Mouse (Mus musculus): ENCODE measurements around the gene Rgs3. TPM values are rescaled to one million over a fixed set of nuclear protein-coding genes. Genes with fewer than 3 reads are reported as not detected.
"Not testable (repeated sequence)": the region's sequence is repeated elsewhere in the genome, so short reads cannot be mapped to it uniquely, and the experiment has no call there.

Gene Rgs3
- polyA plus RNA-seq, 1 experiment from 2014 or later: 33.6 TPM

GRCm38 (mm10) chr4:62583265-62584092, 23.8 kb downstream of the Rgs3 start:
- ATAC-seq (replicated peaks; ENCODE audit: low FRiP score) (peak; percentile 93), DNase-seq (ENCODE audit: low spot score) (peak; percentile 89)
- peak overlapping the region; percentile 82 for H3K9ac ChIP-seq (ENCODE audit: low read length)
- H3K4me2 ChIP-seq (ENCODE audit: low read depth, low read length, severe bottlenecking): peak overlapping the region; percentile 88
- H3K4me1 ChIP-seq (replicated peaks; ENCODE audit: control insufficient read depth, insufficient read depth, low read length): peaks cover 25% of the 10 kb centered on the region
- H3K27me3 ChIP-seq (ENCODE audit: control insufficient read depth, insufficient read depth, low read length): no peaks in the 10 kb centered on the region; the same call in 1 of the 2 replicates
- H3K9me3 ChIP-seq (ENCODE audit: control insufficient read depth, low read length): no peaks in the 10 kb centered on the region
- H3K36me3 ChIP-seq (ENCODE audit: control insufficient read depth, insufficient read depth, low read length): no peaks in the 10 kb centered on the region
- H3K4me3 ChIP-seq (ENCODE audit: low read depth, low read length): peak overlapping the region; percentile 55
- H3K27ac ChIP-seq (ENCODE audit: low read depth, low read length): peak overlapping the region; percentile 84
- WGBS: under 1% methylated on average over 42 of the region's 42 CpGs

GRCm38 (mm10) chr4:62587067-62587466, 27.4 kb downstream of the Rgs3 start:
- no peak overlapping the region for H3K27ac ChIP-seq (ENCODE audit: low read depth, low read length)
- no peaks in the 10 kb centered on the region; the same call in 1 of the 2 replicates for H3K27me3 ChIP-seq (ENCODE audit: control insufficient read depth, insufficient read depth, low read length)
- H3K9ac ChIP-seq (ENCODE audit: low read length): no peak overlapping the region
- peaks cover 31% of the 10 kb centered on the region for H3K4me1 ChIP-seq (replicated peaks; ENCODE audit: control insufficient read depth, insufficient read depth, low read length)
- WGBS: 90% methylated on average over 8 of the region's 8 CpGs
- H3K9me3 ChIP-seq (ENCODE audit: control insufficient read depth, low read length): no peaks in the 10 kb centered on the region
- DNase-seq (ENCODE audit: low spot score): no peak
- no peaks in the 10 kb centered on the region for H3K36me3 ChIP-seq (ENCODE audit: control insufficient read depth, insufficient read depth, low read length)
- ATAC-seq (replicated peaks; ENCODE audit: low FRiP score): no peak
- H3K4me2 ChIP-seq (ENCODE audit: low read depth, low read length, severe bottlenecking): no peak overlapping the region
- H3K4me3 ChIP-seq (ENCODE audit: low read depth, low read length): no peak overlapping the region

- peaks cover 9% of the 10 kb centered on the region; the same call in 1 of the 2 replicates for H3K4me1 ChIP-seq (replicated peaks; ENCODE audit: control insufficient read depth, insufficient read depth, low read length)
- ATAC-seq (replicated peaks; ENCODE audit: low FRiP score) (0 out of 2 replicates have a peak, but pooled peaks have one; percentile 13), DNase-seq (ENCODE audit: low spot score) (no peak)
- H3K4me2 ChIP-seq (ENCODE audit: low read depth, low read length, severe bottlenecking): no peak overlapping the region
- WGBS: 83% methylated on average over 1 of the region's 1 CpGs
- no peak overlapping the region for H3K4me3 ChIP-seq (ENCODE audit: low read depth, low read length)
- no peaks in the 10 kb centered on the region for H3K27me3 ChIP-seq (ENCODE audit: control insufficient read depth, insufficient read depth, low read length)
- no peak overlapping the region for H3K27ac ChIP-seq (ENCODE audit: low read depth, low read length)
- H3K9me3 ChIP-seq (ENCODE audit: control insufficient read depth, low read length): no peaks in the 10 kb centered on the region
- H3K36me3 ChIP-seq (ENCODE audit: control insufficient read depth, insufficient read depth, low read length): no peaks in the 10 kb centered on the region
- no peak overlapping the region for H3K9ac ChIP-seq (ENCODE audit: low read length)
These were observed 31.2 kb downstream of the Rgs3 start for GRCm38 (mm10) chr4:62590878-62591277.

- Histone ChIP-seq H3K36me3 (ENCODE audit: control insufficient read depth, insufficient read depth, low read length) (no peaks in the 10 kb centered on the region), H3K4me2 (ENCODE audit: low read depth, low read length, severe bottlenecking) (no peak overlapping the region), H3K4me1 (replicated peaks; ENCODE audit: control insufficient read depth, insufficient read depth, low read length) (peaks cover 9% of the 10 kb centered on the region; the same call in 1 of the 2 replicates), H3K4me3 (ENCODE audit: low read depth, low read length) (no peak overlapping the region), H3K27me3 (ENCODE audit: control insufficient read depth, insufficient read depth, low read length) (no peaks in the 10 kb centered on the region), H3K9ac (ENCODE audit: low read length) (0 out of 2 replicates have a peak overlapping the region, but pooled peaks have one; percentile 9), H3K27ac (ENCODE audit: low read depth, low read length) (no peak overlapping the region), H3K9me3 (ENCODE audit: control insufficient read depth, low read length) (no peaks in the 10 kb centered on the region)
- ATAC-seq (replicated peaks; ENCODE audit: low FRiP score) (peak; percentile 68), DNase-seq (ENCODE audit: low spot score) (no peak)
- WGBS: 8% methylated on average over 11 of the region's 11 CpGs
These were observed 31.7 kb downstream of the Rgs3 start for GRCm38 (mm10) chr4:62591326-62591725.

GRCm38 (mm10) chr4:62593546-62594240, 34.0 kb downstream of the Rgs3 start:
- not testable (repeated sequence) for H3K27ac ChIP-seq (ENCODE audit: low read depth, low read length); DNase-seq (ENCODE audit: low spot score); H3K4me3 ChIP-seq (ENCODE audit: low read depth, low read length); H3K9me3 ChIP-seq (ENCODE audit: control insufficient read depth, low read length); H3K27me3 ChIP-seq (ENCODE audit: control insufficient read depth, insufficient read depth, low read length); ATAC-seq (replicated peaks; ENCODE audit: low FRiP score); H3K9ac ChIP-seq (ENCODE audit: low read length); H3K4me1 ChIP-seq (replicated peaks; ENCODE audit: control insufficient read depth, insufficient read depth, low read length); H3K36me3 ChIP-seq (ENCODE audit: control insufficient read depth, insufficient read depth, low read length); H3K4me2 ChIP-seq (ENCODE audit: low read depth, low read length, severe bottlenecking)
- WGBS: 92% methylated on average over 24 of the region's 24 CpGs

- ATAC-seq (replicated peaks; ENCODE audit: low FRiP score): peak; percentile 55
- DNase-seq (ENCODE audit: low spot score): no peak
- 47% methylated on average over 5 of the region's 5 CpGs for WGBS
- H3K27ac ChIP-seq (ENCODE audit: low read depth, low read length): peak overlapping the region; percentile 51; the same call in 1 of the 2 replicates
- no peaks in the 10 kb centered on the region for H3K36me3 ChIP-seq (ENCODE audit: control insufficient read depth, insufficient read depth, low read length)
- no peaks in the 10 kb centered on the region for H3K9me3 ChIP-seq (ENCODE audit: control insufficient read depth, low read length)
- H3K4me2 ChIP-seq (ENCODE audit: low read depth, low read length, severe bottlenecking): no peak overlapping the region
- no peaks in the 10 kb centered on the region for H3K27me3 ChIP-seq (ENCODE audit: control insufficient read depth, insufficient read depth, low read length)
- peaks cover 9% of the 10 kb centered on the region; the same call in 1 of the 2 replicates for H3K4me1 ChIP-seq (replicated peaks; ENCODE audit: control insufficient read depth, insufficient read depth, low read length)
- no peak overlapping the region for H3K9ac ChIP-seq (ENCODE audit: low read length)
- no peak overlapping the region for H3K4me3 ChIP-seq (ENCODE audit: low read depth, low read length)
These were observed 34.8 kb downstream of the Rgs3 start for GRCm38 (mm10) chr4:62594442-62594841.

GRCm38 (mm10) chr4:62596051-62596450, 36.4 kb downstream of the Rgs3 start:
- WGBS: 86% methylated on average over 5 of the region's 5 CpGs
- ATAC-seq (replicated peaks; ENCODE audit: low FRiP score): no peak

GRCm38 (mm10) chr4:62600549-62600948, 40.9 kb downstream of the Rgs3 start:
- Histone ChIP-seq H3K27ac (ENCODE audit: low read depth, low read length) (no peak overlapping the region), H3K9ac (ENCODE audit: low read length) (no peak overlapping the region), H3K9me3 (ENCODE audit: control insufficient read depth, low read length) (no peaks in the 10 kb centered on the region), H3K4me3 (ENCODE audit: low read depth, low read length) (no peak overlapping the region), H3K4me1 (replicated peaks; ENCODE audit: control insufficient read depth, insufficient read depth, low read length) (no peaks in the 10 kb centered on the region), H3K36me3 (ENCODE audit: control insufficient read depth, insufficient read depth, low read length) (no peaks in the 10 kb centered on the region), H3K27me3 (ENCODE audit: control insufficient read depth, insufficient read depth, low read length) (no peaks in the 10 kb centered on the region), H3K4me2 (ENCODE audit: low read depth, low read length, severe bottlenecking) (no peak overlapping the region)
- DNase-seq (ENCODE audit: low spot score) (no peak), ATAC-seq (replicated peaks; ENCODE audit: low FRiP score) (no peak)
- 88% methylated on average over 1 of the region's 1 CpGs for WGBS

More at GRCm38 (mm10) chr4:62596051-62596450, 36.4 kb downstream of the Rgs3 start:
- Histone ChIP-seq H3K36me3 (ENCODE audit: control insufficient read depth, insufficient read depth, low read length) (no peaks in the 10 kb centered on the region), H3K9ac (ENCODE audit: low read length) (no peak overlapping the region), H3K4me2 (ENCODE audit: low read depth, low read length, severe bottlenecking) (no peak overlapping the region), H3K27ac (ENCODE audit: low read depth, low read length) (no peak overlapping the region), H3K27me3 (ENCODE audit: control insufficient read depth, insufficient read depth, low read length) (no peaks in the 10 kb centered on the region), H3K4me3 (ENCODE audit: low read depth, low read length) (no peak overlapping the region), H3K4me1 (replicated peaks; ENCODE audit: control insufficient read depth, insufficient read depth, low read length) (peaks cover 6% of the 10 kb centered on the region; the same call in 1 of the 2 replicates), H3K9me3 (ENCODE audit: control insufficient read depth, low read length) (no peaks in the 10 kb centered on the region)
- DNase-seq (ENCODE audit: low spot score): no peak
